Mouse (Mus musculus) small intestine, adult 2 months (tissue): ENCODE measurements around the gene Tnfaip8l1.

Experiments used
- CTCF ChIP-seq: fragments of 200-500 bp; IDR thresholded peaks from 2 replicates; pipeline ENCODE4 v1.5.1; 2012; ENCODE audit warnings: low read depth, mild to moderate bottlenecking, control low read depth, inconsistent platforms, low read length, moderate library complexity, mixed read lengths; ENCODE audit not compliant: insufficient replicate concordance, insufficient read length; ENCODE audit errors: extremely low read depth
- POLR2A ChIP-seq: fragments of 200-500 bp; IDR thresholded peaks from 2 replicates; pipeline ENCODE4 v1.6.1; 2012; ENCODE audit warnings: low read depth, mild to moderate bottlenecking, control low read depth, inconsistent platforms, low read length, moderate library complexity

DNA sequence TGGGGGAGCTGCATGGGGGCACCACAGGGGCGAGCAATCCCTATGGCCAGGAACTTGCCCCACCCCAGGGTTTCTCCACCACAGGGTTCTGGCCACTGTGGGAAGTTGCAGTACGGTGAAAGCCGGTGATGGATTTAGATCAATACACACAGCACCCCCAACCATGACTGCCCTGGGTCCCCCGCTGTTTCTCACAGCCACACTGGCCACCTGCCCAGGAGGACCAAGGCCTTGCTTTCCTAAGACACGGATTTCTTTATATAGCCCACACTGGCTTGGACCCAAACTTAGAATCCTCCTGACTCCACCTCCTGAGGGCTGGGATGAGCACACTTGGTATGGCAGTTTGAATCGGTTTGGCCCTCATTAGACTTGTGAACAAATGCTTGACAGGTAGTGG, 29.0 kb downstream of the Tnfaip8l1 start:
- TF ChIP-seq POLR2A (no peak), CTCF (no peak)
